ENCODE assay signal across 24 mouse cellular contexts in the genomic region with DNA sequence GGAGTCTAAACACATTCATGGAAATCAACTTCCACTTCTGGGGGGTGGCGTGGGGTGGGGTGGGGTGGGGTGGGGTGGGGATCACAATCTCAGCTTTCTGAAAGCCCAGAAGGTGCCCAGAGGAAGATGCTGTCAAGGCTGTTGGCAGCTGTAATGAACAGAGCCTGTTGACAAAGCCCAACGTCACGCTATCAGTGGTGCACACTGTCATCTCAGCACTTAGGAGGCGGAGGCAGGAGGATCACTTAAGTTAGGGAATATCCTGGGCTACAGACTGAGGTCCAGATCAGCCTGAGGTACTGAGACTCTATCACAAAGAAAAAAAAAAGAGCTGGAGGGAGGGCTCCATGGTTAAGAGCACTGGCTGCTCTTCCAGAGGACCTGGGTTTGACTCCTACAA.
"Had no signal": no experiment of that assay in that cellular context is flagged by ENCODE, and none has a peak within 500 bp of the region (broad histone marks: within the 10 kb centered on the region; RNA-seq: fewer than 3 reads in every experiment).

No protein-coding gene starts in this region.

- H3K27ac ChIP-seq: heart, adult 2 months; heart, embryonic 13.5 days; heart, embryonic 15.5 days; hindbrain, embryonic 13.5 days; hindbrain, embryonic 15.5 days; hindbrain, postnatal 0 days; kidney, embryonic 15.5 days; kidney, postnatal 0 days; limb, embryonic 13.5 days; limb, embryonic 15.5 days; liver, embryonic 12.5 days; liver, embryonic 14.5 days had no signal

- H3K36me3 ChIP-seq: heart, embryonic 13.5 days; heart, embryonic 15.5 days; hindbrain, embryonic 13.5 days; hindbrain, embryonic 15.5 days; kidney, embryonic 15.5 days; limb, embryonic 13.5 days; limb, embryonic 15.5 days; liver, embryonic 12.5 days had no signal

- DNase-seq: gastrocnemius, postnatal 14 days; gastrocnemius, postnatal 36 days; heart, adult 2 months; heart, postnatal 14 days; heart, postnatal 36 days; kidney, adult 18-20 months; kidney, adult 9 months; kidney, postnatal 14 days; kidney, postnatal 36 days; layer of hippocampus, adult 9-11 months; layer of hippocampus, postnatal 36 days; left cerebral cortex, postnatal 4 days had no signal

- H3K4me1 ChIP-seq: heart, embryonic 13.5 days; heart, embryonic 15.5 days; hindbrain, embryonic 13.5 days; hindbrain, embryonic 15.5 days; kidney, embryonic 15.5 days; limb, embryonic 15.5 days had no signal

- H3K9me3 ChIP-seq: heart, embryonic 13.5 days; heart, embryonic 15.5 days; hindbrain, embryonic 13.5 days; hindbrain, embryonic 15.5 days; kidney, embryonic 15.5 days; limb, embryonic 13.5 days; limb, embryonic 15.5 days; liver, embryonic 12.5 days had no signal

- H3K9ac ChIP-seq: heart, embryonic 13.5 days; heart, embryonic 15.5 days; hindbrain, embryonic 13.5 days; hindbrain, embryonic 15.5 days; kidney, embryonic 15.5 days; limb, embryonic 13.5 days; limb, embryonic 15.5 days; liver, embryonic 12.5 days; liver, embryonic 14.5 days had no signal

- H3K4me3 ChIP-seq: heart, adult 2 months; heart, embryonic 13.5 days; heart, embryonic 15.5 days; hindbrain, embryonic 13.5 days; hindbrain, embryonic 15.5 days; kidney, embryonic 15.5 days; limb, embryonic 13.5 days; limb, embryonic 15.5 days; liver, embryonic 12.5 days had no signal

- ATAC-seq: hindbrain, postnatal 0 days; intestine, embryonic 16.5 days; liver, embryonic 12.5 days had no signal
